27 mouse cellular contexts compared by ENCODE assay signal in genomic region chr17:77874497-77874896, GRCm38 (mm10).
DNase-seq lines count a peak whose midpoint lies in the region; ATAC-seq and TF ChIP-seq lines count a peak whose summit lies in the region.
"Had no signal": no experiment of that assay in that cellular context is flagged by ENCODE, and none has a peak within 500 bp of the region (broad histone marks: within the 10 kb centered on the region; RNA-seq: fewer than 3 reads in every experiment).

No protein-coding gene starts in this region.

- no peak for TF ChIP-seq CTCF in left cerebral cortex, adult 2 months (IDR thresholded peaks at IDR 0.05)

- H3K4me3 ChIP-seq in left cerebral cortex, adult 2 months, result no peak overlapping the region
- H3K4me3 ChIP-seq: embryonic facial prominence, embryonic 13.5 days; embryonic facial prominence, embryonic 15.5 days; erythroblast, embryonic 14.5 days; forebrain, embryonic 10.5 days; forebrain, embryonic 12.5 days had no signal

- intact Hi-C loops in left cerebral cortex, adult 2 months (cut with DNase I), result no loop called here
- intact Hi-C loops in left cerebral cortex, postnatal 36 days (cut with DNase I), result no loop called here

- DNase-seq in frontal cortex, postnatal 10 days (ENCODE audit: low spot score in 2 of 2), result no peak
- DNase-seq in left cerebral cortex, adult 2 months (ENCODE audit: extremely low spot score in 1 of 2, low spot score in 2 of 2), result no peak
- no peak for DNase-seq in left cerebral cortex, postnatal 36 days (ENCODE audit: low spot score in 2 of 2)
- no peak for DNase-seq in layer of hippocampus, adult 11-12 months (ENCODE audit: low spot score)
- no peak for DNase-seq in cerebellum, adult 11-12 months
- DNase-seq: adrenal gland, adult 8-10 months; adrenal gland, postnatal 14 days; adrenal gland, postnatal 36 days; B cell, adult 2 months; cerebellum, adult 11 months; cerebellum, adult 2 months; cerebellum, adult 9-10 months; cerebellum, postnatal 10 days; cerebellum, postnatal 25 days; embryo, embryonic 11 days had no signal

- ATAC-seq in frontal cortex, adult (ENCODE audit: low TSS enrichment), result peak; percentile 95
- ATAC-seq in megakaryocyte progenitor cell, adult 5-6 weeks (replicated peaks; ENCODE audit: poor library complexity), result peak; percentile 29; the same call in 1 of the 2 replicates
- ATAC-seq: activated CD4-positive, CD25-positive, alpha-beta regulatory T cell, adult 4 months; CD4-positive, CD25-positive, alpha-beta regulatory T cell, adult 4 months; forebrain, embryonic 14.5 days; forebrain, embryonic 16.5 days; Patski had no signal

- peak overlapping the region; percentile 44; the same call in 1 of the 2 replicates for H3K27ac ChIP-seq in left cerebral cortex, adult 2 months
- H3K27ac ChIP-seq: embryonic facial prominence, embryonic 13.5 days; embryonic facial prominence, embryonic 15.5 days; forebrain, embryonic 10.5 days; forebrain, embryonic 12.5 days had no signal
